Mouse (Mus musculus) liver, embryonic 14.5 days (tissue): ENCODE measurements around the gene Lrrc42.

Experiments
- CTCF ChIP-seq: IDR thresholded peaks from 2 replicates; pipeline ENCODE4 v1.5.1; 2016; ENCODE audit warnings: antibody characterized with exemption, low read depth, control low read depth
- EP300 ChIP-seq: IDR thresholded peaks from 2 replicates; pipeline ENCODE4 v1.6.1; 2016; ENCODE audit warnings: antibody characterized with exemption, low read depth

- TF ChIP-seq CTCF (no peak), EP300 (no peak)
Measured at GRCm38 (mm10) chr4:107203001-107203400, 50.3 kb downstream of the Lrrc42 start.
